Mouse (Mus musculus): Measurements from ENCODE around the gene Ppp6r3. TPM values are rescaled to one million over a fixed set of nuclear protein-coding genes. Genes with fewer than 3 reads are reported as not detected.
A peak's percentile ranks its signal among the peaks of the same experiment; 100 is the strongest.

The Ppp6r3 gene
- total and polyA plus RNA-seq, 2 experiments from 2014 or later, result 31.0 to 97.8 TPM

- Histone ChIP-seq H3K27ac (no peak overlapping the region), H3K9me3 (ENCODE audit: low read length) (no peaks in the 10 kb centered on the region), H3K4me3 (ENCODE audit: low read length) (no peak overlapping the region), H3K36me3 (ENCODE audit: insufficient read depth, low read length) (no peaks in the 10 kb centered on the region), H3K4me2 (ENCODE audit: low read depth, low read length) (no peak overlapping the region), H3K27me3 (ENCODE audit: insufficient read depth, low read length) (no peaks in the 10 kb centered on the region), H3K4me1 (ENCODE audit: insufficient read depth, low read length) (0 out of 2 replicates have a peak, but pooled peaks cover 3% of the 10 kb centered on the region), H3K9ac (replicated peaks; ENCODE audit: low read length) (no peak overlapping the region)
- DNase-seq (ENCODE audit: low spot score) (no peak), ATAC-seq (peak; percentile 54; the same call in 1 of the 2 replicates)
- TF ChIP-seq CTCF (IDR thresholded peaks at IDR 0.05; ENCODE audit: low read depth), result no peak
- WGBS, result 44% methylated on average over 5 of the region's 5 CpGs
Observed at GRCm38 (mm10) chr19:3419251-3419650, 156.3 kb downstream of the Ppp6r3 start.

- no peak for TF ChIP-seq CTCF (IDR thresholded peaks at IDR 0.05; ENCODE audit: low read depth)
- Histone ChIP-seq H3K9ac (replicated peaks; ENCODE audit: low read length) (peak within 1 kb of the TSS; percentile 33; the same call in 1 of the 2 replicates), H3K4me2 (ENCODE audit: low read depth, low read length) (peak within 1 kb of the TSS; percentile 53), H3K27ac (no peak within 1 kb of the TSS), H3K4me1 (ENCODE audit: insufficient read depth, low read length) (0 out of 2 replicates have a peak, but pooled peaks cover 6% of the 10 kb centered on the region), H3K27me3 (ENCODE audit: insufficient read depth, low read length) (0 out of 2 replicates have a peak, but pooled peaks cover 16% of the 10 kb centered on the region), H3K36me3 (ENCODE audit: insufficient read depth, low read length) (no peaks in the 10 kb centered on the region), H3K4me3 (ENCODE audit: low read length) (peak within 1 kb of the TSS; percentile 23; the same call in 1 of the 2 replicates), H3K9me3 (ENCODE audit: low read length) (no peaks in the 10 kb centered on the region)
- WGBS, result 5% methylated on average over 31 of the region's 37 CpGs
- ATAC-seq (0 out of 2 replicates have a peak, but pooled peaks have one; percentile 41), DNase-seq (ENCODE audit: low spot score) (peak; percentile 32)
Observed at GRCm38 (mm10) chr19:3414268-3414733, 161.2 kb downstream of the Ppp6r3 start, which contains the start of gene Gal. Gal (minus strand) TSS chr19:3414544.

- H3K4me2 ChIP-seq (ENCODE audit: low read depth, low read length), result no peak overlapping the region
- H3K27me3 ChIP-seq (ENCODE audit: insufficient read depth, low read length), result no peaks in the 10 kb centered on the region
- H3K36me3 ChIP-seq (ENCODE audit: insufficient read depth, low read length), result no peaks in the 10 kb centered on the region
- no peak for TF ChIP-seq CTCF (IDR thresholded peaks at IDR 0.05; ENCODE audit: low read depth)
- 54% methylated on average over 1 of the region's 1 CpGs for WGBS
- no peak overlapping the region for H3K27ac ChIP-seq
- no peak overlapping the region for H3K4me3 ChIP-seq (ENCODE audit: low read length)
- no peak for DNase-seq (ENCODE audit: low spot score)
- H3K4me1 ChIP-seq (ENCODE audit: insufficient read depth, low read length), result no peaks in the 10 kb centered on the region
- H3K9ac ChIP-seq (replicated peaks; ENCODE audit: low read length), result no peak overlapping the region
- no peaks in the 10 kb centered on the region for H3K9me3 ChIP-seq (ENCODE audit: low read length)
- ATAC-seq, result no peak
Observed at GRCm38 (mm10) chr19:3405531-3406281, 169.8 kb downstream of the Ppp6r3 start.

Other genes starting within 250 kb of the Ppp6r3 start
- gene Tesmin, start 186.9 kb downstream of the Ppp6r3 start, total RNA-seq (2014; rRNA removed), result 1.3 and 1.5 TPM in 2 replicates
- gene Tesmin, start 186.9 kb downstream of the Ppp6r3 start, polyA plus RNA-seq (2015; fragmentation: Nextera tagmentation; extraction: Ambion mirVana), result 0.97 and 1.1 TPM in 2 replicates
- 0.75 and 3.7 TPM in 2 replicates for gene Gal, start 161.2 kb downstream of the Ppp6r3 start, total RNA-seq (2014; rRNA removed)
- 29.4 and 40.6 TPM in 2 replicates for gene Gal, start 161.2 kb downstream of the Ppp6r3 start, polyA plus RNA-seq (2015; fragmentation: Nextera tagmentation; extraction: Ambion mirVana)
- 16.4 and 17.6 TPM in 2 replicates for gene Lrp5, start 110.8 kb upstream of the Ppp6r3 start, total RNA-seq (2014; rRNA removed)
- gene Lrp5, start 110.8 kb upstream of the Ppp6r3 start, polyA plus RNA-seq (2015; fragmentation: Nextera tagmentation; extraction: Ambion mirVana), result 0.69 and 1.1 TPM in 2 replicates
- 57.7 and 60.8 TPM in 2 replicates for gene 1810055G02Rik, start 132.5 kb upstream of the Ppp6r3 start, total RNA-seq (2014; rRNA removed)
- 33.3 and 37.2 TPM in 2 replicates for gene 1810055G02Rik, start 132.5 kb upstream of the Ppp6r3 start, polyA plus RNA-seq (2015; fragmentation: Nextera tagmentation; extraction: Ambion mirVana)
- 43.5 and 54.8 TPM in 2 replicates for gene Kmt5b, start 191.7 kb upstream of the Ppp6r3 start, total RNA-seq (2014; rRNA removed)
- gene Kmt5b, start 191.7 kb upstream of the Ppp6r3 start, polyA plus RNA-seq (2015; fragmentation: Nextera tagmentation; extraction: Ambion mirVana), result 32.8 and 35.0 TPM in 2 replicates

Measured in hindbrain, postnatal 0 days (tissue).